Mouse (Mus musculus) kidney, postnatal 0 days (tissue): Measurements from ENCODE around the gene Olfr1211. TPM values are rescaled to one million over a fixed set of nuclear protein-coding genes. Genes with fewer than 3 reads are reported as not detected.

ENCODE experiments used
- ATAC-seq: fragments of 200-750 bp; cut with Nextera tagmentation; replicated peaks from 2 replicates; pipeline ENCODE4 v1.8.0; 2017; ENCODE audit warnings: low read depth, moderate number of reproducible peaks, moderate TSS enrichment, moderate library complexity; ENCODE audit not compliant: low FRiP score
- DNase-seq: peaks from one replicate; pipeline ENCODE4 v3.0.0-alpha.2; 2016; ENCODE audit warnings: low spot score
- H3K27ac ChIP-seq: fragments of 300-500 bp; sonication (generic); 2 replicates; pipeline ENCODE4 v1.5.1; 2014; ENCODE audit warnings: mild to moderate bottlenecking
- H3K27me3 ChIP-seq: fragments of 300-500 bp; sonication (generic); 2 replicates; pipeline ENCODE4 v1.6.1; 2014; ENCODE audit warnings: low read length, mixed read lengths; ENCODE audit not compliant: insufficient read depth
- H3K36me3 ChIP-seq: fragments of 300-500 bp; sonication (generic); 2 replicates; pipeline ENCODE4 v1.6.1; 2014; ENCODE audit warnings: low read length, mixed read lengths; ENCODE audit not compliant: insufficient read depth
- H3K4me1 ChIP-seq: fragments of 300-500 bp; sonication (generic); replicated peaks from 2 replicates; pipeline ENCODE4 v1.6.1; 2014; ENCODE audit warnings: antibody characterized with exemption, low read length, mixed read lengths; ENCODE audit not compliant: insufficient read depth
- H3K4me2 ChIP-seq: fragments of 300-500 bp; sonication (generic); 2 replicates; pipeline ENCODE4 v1.6.1; 2014; ENCODE audit warnings: mild to moderate bottlenecking, low read length, moderate library complexity, mixed read lengths
- H3K4me3 ChIP-seq: fragments of 300-500 bp; sonication (generic); replicated peaks from 2 replicates; pipeline ENCODE4 v1.5.1; 2014; ENCODE audit warnings: low read depth, low read length
- H3K9ac ChIP-seq: fragments of 300-500 bp; sonication (generic); 2 replicates; pipeline ENCODE4 v1.6.1; 2014; ENCODE audit warnings: low read depth, low read length
- H3K9me3 ChIP-seq: fragments of 300-500 bp; sonication (generic); replicated peaks from 2 replicates; pipeline ENCODE4 v1.6.1; 2016; ENCODE audit warnings: low read length, inconsistent platforms, mixed read lengths
- CTCF ChIP-seq: IDR thresholded peaks from 2 replicates; pipeline ENCODE4 v1.5.1; 2016; ENCODE audit warnings: antibody characterized with exemption, low read depth, mild to moderate bottlenecking, moderate library complexity
- WGBS: fragments of 180-500 bp; shearing (Covaris S2); extraction: QIAGEN DNeasy Blood & Tissue Kit; methylation state at CpG from one replicate; pipeline ENCODE4 v1.1.7; 2014; 5-methylcytosine and 5-hydroxymethylcytosine counted together
- polyA plus RNA-seq: library from polyadenylated mRNA; unstranded; fragments of >200 nt; fragmentation: Nextera tagmentation; extraction: Ambion mirVana; gene quantifications from 2 replicates; pipeline ENCODE4 v1.2.1, GENCODE M21; 2015

Olfr1211 gene
- not detected in 2 replicates for polyA plus RNA-seq

DNA sequence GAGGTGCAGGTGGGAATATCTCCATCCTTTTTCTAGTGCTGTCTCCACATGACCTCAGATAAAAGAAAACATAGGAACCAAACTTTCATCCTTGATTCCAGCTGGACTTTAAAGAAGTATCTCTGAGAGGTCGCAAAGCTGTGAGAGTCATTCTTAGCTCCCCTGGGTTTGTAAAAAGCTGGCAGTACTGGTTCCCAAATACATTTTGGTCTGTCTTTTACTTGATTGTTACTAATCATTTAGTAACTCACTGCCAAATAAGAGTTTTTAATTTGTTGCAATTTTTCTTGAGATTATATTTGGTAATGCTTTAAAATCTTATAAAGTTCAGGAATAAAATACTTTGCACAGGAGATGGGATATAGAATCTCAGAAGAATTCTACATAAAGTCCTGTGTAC lies at the start of gene Olfr1211:
Olfr1211 (minus strand) TSS at position 101 of the 400 bp plus-strand sequence.
- Histone ChIP-seq H3K9ac (no peak within 1 kb of the TSS), H3K4me3 (no peak within 1 kb of the TSS), H3K36me3 (no peaks in the 10 kb centered on the region), H3K9me3 (no peaks in the 10 kb centered on the region), H3K27ac (no peak within 1 kb of the TSS), H3K4me2 (no peak within 1 kb of the TSS), H3K27me3 (no peaks in the 10 kb centered on the region), H3K4me1 (no peaks in the 10 kb centered on the region)
- DNase-seq, result no peak
- no peak for ATAC-seq
- WGBS, result 78% methylated on average over 1 of the region's 1 CpGs
- TF ChIP-seq CTCF, result no peak

DNA sequence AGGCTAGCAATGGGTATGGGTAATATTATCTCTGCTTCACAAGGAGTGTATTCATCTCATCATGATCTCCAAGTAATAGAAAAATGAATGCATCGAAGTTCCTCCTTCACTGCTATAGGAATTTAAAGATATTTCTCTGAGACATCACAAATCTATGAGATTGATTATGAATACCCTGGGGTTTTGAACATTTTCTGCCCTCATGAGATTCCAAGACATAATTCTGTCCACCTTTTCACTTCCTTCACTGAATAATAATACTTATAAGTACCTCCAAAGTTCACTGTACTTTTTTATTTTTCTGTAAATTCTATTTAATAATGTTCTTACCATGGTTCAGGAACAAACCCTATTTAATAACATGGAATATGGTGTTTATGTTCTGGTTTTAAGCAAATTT lies 42.3 kb upstream of the Olfr1211 start, which contains the start of gene Gm13762:
Gm13762 (minus strand) TSS at position 101 of the 400 bp plus-strand sequence.
- no peak for TF ChIP-seq CTCF

GRCm38 (mm10) chr2:88953669-88954068 lies 15.8 kb upstream of the Olfr1211 start, which contains the start of gene Olfr1212:
TSS of gene Olfr1212 (plus strand) at chr2:88953969.
- DNase-seq, result no peak

More for the DNA sequence above, 42.3 kb upstream of the Olfr1211 start, which contains the start of gene Gm13762:
- H3K9ac ChIP-seq, result no peak within 1 kb of the TSS
- ATAC-seq (no peak), DNase-seq (no peak)
- no peak within 1 kb of the TSS for H3K4me2 ChIP-seq
- no peak within 1 kb of the TSS for H3K4me3 ChIP-seq
- H3K27ac ChIP-seq, result no peak within 1 kb of the TSS
- H3K36me3 ChIP-seq, result no peaks in the 10 kb centered on the region
- H3K4me1 ChIP-seq, result no peaks in the 10 kb centered on the region
- WGBS, result 76% methylated on average over 1 of the region's 1 CpGs
- H3K27me3 ChIP-seq, result no peaks in the 10 kb centered on the region
- no peaks in the 10 kb centered on the region for H3K9me3 ChIP-seq

DNA sequence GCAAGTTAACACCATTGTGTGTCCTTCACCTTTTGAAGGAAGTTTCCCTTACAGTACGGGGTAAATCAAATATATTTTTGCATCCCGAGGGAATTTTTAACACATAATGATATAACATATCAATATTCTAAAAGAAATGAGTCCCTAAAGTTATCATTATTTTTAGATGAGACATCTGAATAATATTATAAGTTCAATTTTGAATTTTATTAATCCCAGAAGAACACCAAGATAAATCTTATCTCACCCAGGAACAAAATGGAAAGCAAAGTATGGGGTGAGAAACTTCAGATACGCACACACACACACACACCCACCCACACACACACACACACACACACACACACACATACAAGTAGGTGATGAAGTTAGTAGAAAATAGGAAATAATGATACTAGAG lies 22.9 kb downstream of the Olfr1211 start, which contains the start of gene Olfr1209:
Olfr1209 (minus strand) TSS at position 101 of the 400 bp plus-strand sequence.
- TF ChIP-seq CTCF, result no peak
- H3K9me3 ChIP-seq, result no peaks in the 10 kb centered on the region
- no peak for ATAC-seq
- no peak within 1 kb of the TSS for H3K4me2 ChIP-seq
- WGBS, result 88% methylated on average over 3 of the region's 3 CpGs
- H3K4me3 ChIP-seq, result no peak within 1 kb of the TSS
- no peaks in the 10 kb centered on the region for H3K27me3 ChIP-seq
- H3K36me3 ChIP-seq, result no peaks in the 10 kb centered on the region
- no peak within 1 kb of the TSS for H3K27ac ChIP-seq
- no peak for DNase-seq
- no peak within 1 kb of the TSS for H3K9ac ChIP-seq
- no peaks in the 10 kb centered on the region for H3K4me1 ChIP-seq

More at GRCm38 (mm10) chr2:88953669-88954068, 15.8 kb upstream of the Olfr1211 start, which contains the start of gene Olfr1212:
- no peaks in the 10 kb centered on the region for H3K36me3 ChIP-seq
- ATAC-seq, result no peak
- no peak within 1 kb of the TSS for H3K9ac ChIP-seq
- no peaks in the 10 kb centered on the region for H3K9me3 ChIP-seq
- no peak for TF ChIP-seq CTCF
- H3K4me2 ChIP-seq, result no peak within 1 kb of the TSS
- H3K4me3 ChIP-seq, result no peak within 1 kb of the TSS
- H3K27me3 ChIP-seq, result no peaks in the 10 kb centered on the region
- H3K4me1 ChIP-seq, result no peaks in the 10 kb centered on the region
- no peak within 1 kb of the TSS for H3K27ac ChIP-seq

DNA sequence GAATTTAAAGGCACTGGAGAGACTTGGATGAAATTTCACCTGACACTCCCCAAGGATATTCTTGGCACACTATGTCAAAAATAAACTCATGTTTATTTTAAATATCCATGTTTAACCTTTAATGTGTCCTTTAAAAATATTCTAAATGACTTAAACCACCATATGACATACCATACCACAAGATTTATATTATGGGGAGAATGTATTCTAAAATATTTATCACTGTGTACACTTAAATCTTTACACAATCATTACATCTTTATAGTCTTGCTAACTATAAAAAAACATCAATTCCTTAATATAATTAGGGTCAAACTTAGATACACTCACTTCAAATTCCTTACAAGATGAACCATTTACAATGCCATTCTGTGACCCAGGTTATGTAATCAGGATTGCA lies 35.7 kb downstream of the Olfr1211 start, which contains the start of gene Olfr1208:
Olfr1208 (minus strand) TSS at position 101 of the 400 bp plus-strand sequence.
- no peak for TF ChIP-seq CTCF
- no peak for DNase-seq
- no peaks in the 10 kb centered on the region for H3K36me3 ChIP-seq
- no peak within 1 kb of the TSS for H3K4me3 ChIP-seq
- H3K27me3 ChIP-seq, result no peaks in the 10 kb centered on the region
- H3K4me2 ChIP-seq, result no peak within 1 kb of the TSS
- no peaks in the 10 kb centered on the region for H3K4me1 ChIP-seq
- no peak for ATAC-seq
- no peaks in the 10 kb centered on the region for H3K9me3 ChIP-seq
- no peak within 1 kb of the TSS for H3K27ac ChIP-seq
- no peak within 1 kb of the TSS for H3K9ac ChIP-seq

Other genes with a start within 250 kb of the Olfr1211 start
- gene Olfr1195, start 248.9 kb downstream of the Olfr1211 start, polyA plus RNA-seq, result not detected in 2 replicates
- not detected in 2 replicates for gene Olfr1196, start 233.5 kb downstream of the Olfr1211 start, polyA plus RNA-seq
- gene Olfr1197, start 205.7 kb downstream of the Olfr1211 start, polyA plus RNA-seq, result not detected in 2 replicates
- gene Olfr1198, start 186.7 kb downstream of the Olfr1211 start, polyA plus RNA-seq, result not detected in 2 replicates
- gene Olfr1199, start 177.6 kb downstream of the Olfr1211 start, polyA plus RNA-seq, result not detected in 2 replicates
- not detected in 2 replicates for gene Olfr1200, start 167.6 kb downstream of the Olfr1211 start, polyA plus RNA-seq
- not detected in 2 replicates for gene Olfr1201, start 145.1 kb downstream of the Olfr1211 start, polyA plus RNA-seq
- not detected in 2 replicates for gene Olfr1202, start 123.6 kb downstream of the Olfr1211 start, polyA plus RNA-seq
- not detected in 2 replicates for gene Olfr1205, start 108.4 kb downstream of the Olfr1211 start, polyA plus RNA-seq
- gene Olfr1204, start 88.8 kb downstream of the Olfr1211 start, polyA plus RNA-seq, result not detected in 2 replicates
- gene Olfr1206, start 74.9 kb downstream of the Olfr1211 start, polyA plus RNA-seq, result not detected in 2 replicates
- not detected in 2 replicates for gene Olfr1208, start 35.8 kb downstream of the Olfr1211 start, polyA plus RNA-seq
- gene Olfr1209, start 23.0 kb downstream of the Olfr1211 start, polyA plus RNA-seq, result not detected in 2 replicates
- not detected in 2 replicates for gene Olfr1212, start 15.9 kb upstream of the Olfr1211 start, polyA plus RNA-seq
- gene Gm13762, start 42.2 kb upstream of the Olfr1211 start, polyA plus RNA-seq, result not detected in 2 replicates
- gene Olfr1214, start 54.5 kb upstream of the Olfr1211 start, polyA plus RNA-seq, result not detected in 2 replicates
- gene Olfr1215, start 68.9 kb upstream of the Olfr1211 start, polyA plus RNA-seq, result not detected in 2 replicates
- gene Olfr1216, start 80.2 kb upstream of the Olfr1211 start, polyA plus RNA-seq, result not detected in 2 replicates
- gene Olfr1217, start 94.0 kb upstream of the Olfr1211 start, polyA plus RNA-seq, result not detected in 2 replicates
- not detected in 2 replicates for gene Olfr1218, start 123.1 kb upstream of the Olfr1211 start, polyA plus RNA-seq
- not detected in 2 replicates for gene Olfr1219, start 145.4 kb upstream of the Olfr1211 start, polyA plus RNA-seq
- gene Olfr1220, start 168.7 kb upstream of the Olfr1211 start, polyA plus RNA-seq, result not detected in 2 replicates
- not detected in 2 replicates for gene Olfr1221, start 179.2 kb upstream of the Olfr1211 start, polyA plus RNA-seq
- not detected in 2 replicates for gene Olfr1222, start 194.9 kb upstream of the Olfr1211 start, polyA plus RNA-seq
- not detected in 2 replicates for gene Olfr1223, start 213.4 kb upstream of the Olfr1211 start, polyA plus RNA-seq
- not detected in 2 replicates for gene Olfr1224-ps1, start 226.0 kb upstream of the Olfr1211 start, polyA plus RNA-seq
- not detected in 2 replicates for gene Olfr1225, start 236.6 kb upstream of the Olfr1211 start, polyA plus RNA-seq